Mouse (Mus musculus) heart, postnatal 14 days (tissue): ENCODE data around the gene Magi3. TPM values are rescaled to one million over a fixed set of nuclear protein-coding genes. Genes with fewer than 3 reads are reported as not detected.

ENCODE experiments used
- DNase-seq, 2 experiments: peaks; one replicate each; pipeline ENCODE4 v3.0.0; 2021 to 2022
- intact Hi-C: fragments of 180-260 bp; cut with DNase I; formaldehyde crosslinking; loops from one replicate; pipeline ENCODE4 v1.15.1; 2025
- total RNA-seq, 2 experiments: library from RNA; stranded (reverse); gene quantifications; 2 replicates each; pipeline ENCODE4 v1.2.3; 2021

Magi3 gene
- total RNA-seq, 2 experiments from 2014 or later, result 35.8 to 41.7 TPM

GRCm38 (mm10) chr3:103967861-103968691, 252.1 kb downstream of the Magi3 start, which contains the start of gene Phtf1:
TSS of gene Phtf1 (plus strand) at chr3:103968110.
- intact Hi-C loops, result loop anchor here (2.0 kb wide), 1 partner anchor 53 kb away; the partner anchor contains the start of gene Rsbn1
- DNase-seq, result peak; percentile 89 to 90

GRCm38 (mm10) chr3:103967231-103967630, 252.9 kb downstream of the Magi3 start:
- intact Hi-C loops, result no loop called here
- no peak for DNase-seq
